Mouse (Mus musculus): ENCODE results near the gene Tctex1d2. TPM values are rescaled to one million over a fixed set of nuclear protein-coding genes. Genes with fewer than 3 reads are reported as not detected.

Gene Tctex1d2
- total and polyA plus RNA-seq, 3 experiments = not detected

DNA sequence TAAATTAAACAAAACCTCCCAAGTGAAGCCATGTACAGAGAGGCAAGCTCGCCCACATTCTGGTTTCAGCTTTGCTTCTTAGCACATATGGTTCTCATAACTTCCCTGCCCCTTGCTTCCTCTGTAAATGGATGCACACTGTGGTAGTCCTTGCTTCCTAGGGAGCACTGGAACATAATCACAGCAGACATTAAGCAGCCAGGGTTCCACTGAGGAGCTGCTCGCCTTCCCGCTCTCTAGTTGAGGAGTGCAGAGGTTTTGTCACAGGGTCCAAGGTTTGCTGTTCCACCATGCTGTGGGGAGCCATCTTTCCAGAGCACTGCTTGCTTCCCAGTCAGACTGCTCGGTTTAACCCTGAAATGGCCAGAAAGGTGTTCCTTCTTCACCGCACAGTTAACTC, 35.1 kb downstream of the Tctex1d2 start:
- Histone ChIP-seq H3K4me3 (replicated peaks in 1 of 3; ENCODE audit: low read depth in 2 of 3, low read length in 2 of 3, poor library complexity in 1 of 3) (no peak overlapping the region), H3K4me2 (ENCODE audit: insufficient read depth, low read depth, poor library complexity, severe bottlenecking) (no peak overlapping the region), H3K36me3 (replicated peaks in 1 of 2; ENCODE audit: control insufficient read depth in 1 of 2, insufficient read depth in 1 of 2, low read length in 1 of 2) (peaks cover 12 to 46% of the 10 kb centered on the region in 2 experiments), H3K27me3 (replicated peaks) (no peaks in the 10 kb centered on the region), H3K9ac (ENCODE audit: insufficient read depth, low read depth) (no peak overlapping the region), H3K9me3 (replicated peaks; ENCODE audit: low read length) (no peaks in the 10 kb centered on the region), H3K4me1 (ENCODE audit: control insufficient read depth in 1 of 2, insufficient read depth in 2 of 2) (peaks cover 2 to 12% of the 10 kb centered on the region in 2 experiments; a peak in 2 of 4 replicates), H3K79me2 (replicated peaks; ENCODE audit: control insufficient read depth, extremely low read depth, insufficient read depth, poor library complexity, severe bottlenecking) (no peaks in the 10 kb centered on the region; the same call in 1 of the 2 replicates), H3K27ac (ENCODE audit: insufficient read depth, low read depth) (no peak overlapping the region)
- TF ChIP-seq MAFK (IDR thresholded peaks at IDR 0.05; ENCODE audit: insufficient replicate concordance, low read length) (no peak), GABPA (IDR thresholded peaks at IDR 0.05; ENCODE audit: insufficient replicate concordance, low read depth, low read length) (no peak)
- dilution Hi-C loops (cut with MboI; ENCODE audit: extremely low pct_ligation_motif_present, extremely low pct_unique_long_range_greater_than_20kb, low sequenced_read_pairs) (no loop called here), in situ Hi-C loops (cut with MboI; ENCODE audit: low pct_ligation_motif_present, low pct_unique_long_range_greater_than_20kb, low sequenced_read_pairs) (loop anchor here (25.0 kb wide), 1 partner anchor 192 kb away; the partner anchor contains the start of gene Smco1)
- DNase-seq (ENCODE audit: extremely low read depth) = no peak

DNA sequence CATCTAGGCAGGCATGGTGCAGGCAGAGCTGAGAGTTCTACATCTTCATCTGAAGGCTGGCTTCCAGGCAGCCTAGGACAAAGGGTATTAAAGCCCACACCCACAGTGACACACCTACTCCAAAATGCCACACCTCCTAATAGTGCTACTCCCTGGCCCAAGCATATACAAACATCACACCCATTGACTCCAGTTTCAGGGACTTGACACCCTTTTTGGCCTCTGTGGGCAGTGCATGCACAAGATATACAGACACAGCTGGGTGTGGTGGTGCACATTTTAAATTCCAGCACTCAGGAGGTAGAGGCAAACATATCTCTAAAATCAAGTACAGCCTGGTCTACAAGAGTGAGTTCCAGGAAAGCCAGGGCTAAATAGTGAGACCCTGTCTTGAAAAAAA, 36.6 kb downstream of the Tctex1d2 start:
- no peaks in the 10 kb centered on the region for H3K27me3 ChIP-seq (replicated peaks)
- dilution Hi-C loops (cut with MboI; ENCODE audit: extremely low pct_ligation_motif_present, extremely low pct_unique_long_range_greater_than_20kb, low sequenced_read_pairs) (no loop called here), in situ Hi-C loops (cut with MboI; ENCODE audit: low pct_ligation_motif_present, low pct_unique_long_range_greater_than_20kb, low sequenced_read_pairs) (loop anchor here (25.0 kb wide), 1 partner anchor 194 kb away; the partner anchor contains the start of gene Smco1)
- no peak overlapping the region for H3K27ac ChIP-seq (ENCODE audit: insufficient read depth, low read depth)
- H3K9ac ChIP-seq (ENCODE audit: insufficient read depth, low read depth) = no peak overlapping the region
- H3K79me2 ChIP-seq (replicated peaks; ENCODE audit: control insufficient read depth, extremely low read depth, insufficient read depth, poor library complexity, severe bottlenecking) = no peaks in the 10 kb centered on the region; the same call in 1 of the 2 replicates
- peaks cover 12 to 44% of the 10 kb centered on the region in 2 experiments for H3K36me3 ChIP-seq (replicated peaks in 1 of 2; ENCODE audit: control insufficient read depth in 1 of 2, insufficient read depth in 1 of 2, low read length in 1 of 2)
- no peak overlapping the region for H3K4me2 ChIP-seq (ENCODE audit: insufficient read depth, low read depth, poor library complexity, severe bottlenecking)
- DNase-seq (ENCODE audit: extremely low read depth) = no peak
- no peak for TF ChIP-seq ZC3H11A (IDR thresholded peaks at IDR 0.05; ENCODE audit: low read depth, low read length)
- no peak for TF ChIP-seq MAFK (IDR thresholded peaks at IDR 0.05; ENCODE audit: insufficient replicate concordance, low read length)
- TF ChIP-seq MXI1 (IDR thresholded peaks at IDR 0.05; ENCODE audit: low read depth, low read length) = no peak
- TF ChIP-seq BHLHE40 (IDR thresholded peaks at IDR 0.05; ENCODE audit: low read depth, low read length) = no peak
- TF ChIP-seq USF1 (IDR thresholded peaks at IDR 0.05; ENCODE audit: low read depth, low read length) = no peak
- TF ChIP-seq JUN (IDR thresholded peaks at IDR 0.05; ENCODE audit: insufficient read depth, low read depth, low read length) = no peak
- TF ChIP-seq JUND (conservative IDR thresholded peaks at IDR 0.05; ENCODE audit: low read depth, low read length) = no peak
- TF ChIP-seq TCF12 (IDR thresholded peaks at IDR 0.05; ENCODE audit: low read depth, low read length) = no peak
- no peak for TF ChIP-seq MYC (IDR thresholded peaks at IDR 0.05; ENCODE audit: low read depth, low read length)
- no peak for TF ChIP-seq CTCF (conservative IDR thresholded peaks at IDR 0.05 in 1 of 2, IDR thresholded peaks at IDR 0.05 in 1 of 2; ENCODE audit: low read depth in 2 of 2, low read length in 2 of 2)
- TF ChIP-seq MAZ (IDR thresholded peaks at IDR 0.05; ENCODE audit: low read depth, low read length) = no peak
- no peak for TF ChIP-seq USF2 (conservative IDR thresholded peaks at IDR 0.05; ENCODE audit: low read depth, low read length)
- TF ChIP-seq NRF1 (IDR thresholded peaks at IDR 0.05; ENCODE audit: low read depth, low read length) = no peak
- no peak for TF ChIP-seq ZKSCAN1 (IDR thresholded peaks at IDR 0.05; ENCODE audit: borderline replicate concordance, low read depth, low read length)
- TF ChIP-seq RCOR1 (conservative IDR thresholded peaks at IDR 0.05; ENCODE audit: low read depth, low read length) = no peak
- TF ChIP-seq SMC3 (IDR thresholded peaks at IDR 0.05; ENCODE audit: low read depth, low read length) = no peak
- no peak for TF ChIP-seq HCFC1 (IDR thresholded peaks at IDR 0.05; ENCODE audit: low read depth, low read length)
- no peak for TF ChIP-seq RAD21 (IDR thresholded peaks at IDR 0.05; ENCODE audit: low read depth, low read length)
- no peak for TF ChIP-seq POLR2A (IDR thresholded peaks at IDR 0.05; ENCODE audit: low read depth, low read length)
- TF ChIP-seq UBTF (IDR thresholded peaks at IDR 0.05; ENCODE audit: low read depth, low read length) = no peak
- peaks cover 2 to 6% of the 10 kb centered on the region in 2 experiments; a peak in 2 of 4 replicates for H3K4me1 ChIP-seq (ENCODE audit: control insufficient read depth in 1 of 2, insufficient read depth in 2 of 2)
- H3K4me3 ChIP-seq (replicated peaks in 1 of 3; ENCODE audit: low read depth in 2 of 3, low read length in 2 of 3, poor library complexity in 1 of 3) = no peak overlapping the region
- H3K9me3 ChIP-seq (replicated peaks; ENCODE audit: low read length) = no peaks in the 10 kb centered on the region
